Mouse (Mus musculus) heart, postnatal 14 days (tissue): ENCODE measurements around the gene Gm10570. TPM values are rescaled to one million over a fixed set of nuclear protein-coding genes. Genes with fewer than 3 reads are reported as not detected.

Source experiments
- DNase-seq, 2 experiments: peaks; one replicate each; pipeline ENCODE4 v3.0.0; 2021 to 2022
- intact Hi-C: fragments of 180-260 bp; cut with DNase I; formaldehyde crosslinking; loops from one replicate; pipeline ENCODE4 v1.15.1; 2025
- total RNA-seq, 2 experiments: library from RNA; stranded (reverse); gene quantifications; 2 replicates each; pipeline ENCODE4 v1.2.3; 2021

Gm10570 gene
- total RNA-seq, 2 experiments from 2014 or later = 1.0 TPM; not detected in 1

- intact Hi-C loops = no loop called here
Observed at GRCm38 (mm10) chr4:130306796-130307630, 1.5 kb downstream of the Gm10570 start.

DNA sequence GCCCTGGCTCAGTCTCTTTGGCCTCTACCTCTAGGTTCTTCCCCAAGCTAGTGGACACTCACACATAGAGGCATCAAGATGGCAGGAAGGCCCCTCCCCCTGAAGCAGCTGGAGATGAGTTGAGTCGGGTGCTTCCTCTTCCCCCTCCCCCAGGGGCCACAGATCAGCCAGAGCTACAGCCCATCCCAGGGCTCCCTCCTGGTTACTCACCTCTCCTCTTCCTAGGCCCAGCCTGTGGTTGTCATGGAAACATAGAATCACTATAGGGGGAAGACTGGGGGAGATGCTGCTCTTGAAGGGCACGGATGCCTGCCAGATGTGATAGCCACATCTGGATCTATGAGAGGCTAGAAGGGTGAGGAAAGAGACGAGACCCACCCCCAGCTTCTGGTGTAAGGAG, 3.7 kb downstream of the Gm10570 start:
- DNase-seq = no peak
- intact Hi-C loops = no loop called here

More at GRCm38 (mm10) chr4:130306796-130307630, 1.5 kb downstream of the Gm10570 start:
- DNase-seq = peak; percentile 61 to 79

DNA sequence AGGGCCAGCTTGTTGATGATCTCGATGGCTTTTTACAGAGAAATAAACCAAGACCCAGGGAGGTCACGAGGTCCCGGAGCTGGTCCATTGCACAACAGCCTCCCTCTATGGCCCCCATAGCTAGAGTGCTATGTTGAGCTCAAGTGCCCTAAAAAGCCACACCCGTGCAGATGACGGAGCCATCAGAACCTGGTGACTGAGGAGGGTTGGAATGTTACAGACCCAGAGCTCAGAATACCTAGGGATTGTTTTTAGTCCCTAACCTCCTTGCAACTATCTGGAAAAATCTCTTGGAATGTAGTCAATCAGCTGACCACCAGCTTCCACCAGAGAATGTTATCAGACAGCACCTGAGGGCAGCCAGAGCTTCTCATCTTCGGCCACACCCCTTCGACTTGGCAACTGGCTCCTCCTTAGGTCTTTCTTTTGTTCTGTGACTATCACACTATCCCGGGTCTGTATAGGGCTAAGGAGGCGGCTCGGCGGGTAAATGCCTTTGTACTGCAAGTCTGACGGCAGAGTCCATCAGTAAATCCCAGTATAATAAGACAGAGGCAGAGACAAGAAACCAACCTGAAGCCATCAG, 6.1 kb downstream of the Gm10570 start:
- intact Hi-C loops = no loop called here

DNA sequence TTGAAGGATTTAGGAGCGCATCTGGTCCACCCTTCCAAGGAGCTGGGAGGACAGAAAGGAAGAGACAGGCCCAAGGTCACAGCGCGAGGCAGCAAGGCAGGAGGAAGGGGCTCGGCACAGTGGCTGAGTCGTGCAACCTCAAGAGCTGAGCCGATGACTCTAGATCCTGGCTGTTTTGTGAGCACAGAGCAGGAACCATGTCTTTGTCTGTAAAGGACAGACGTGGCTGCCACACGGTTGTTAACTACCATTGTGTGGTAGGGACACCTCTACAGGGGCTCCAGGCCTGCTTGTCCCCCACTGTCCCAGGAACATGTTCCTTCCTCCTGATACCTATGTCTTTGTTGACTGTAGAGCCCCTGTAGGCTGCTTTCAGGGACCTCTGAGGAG, 8.8 kb downstream of the Gm10570 start:
- no peak for DNase-seq
- intact Hi-C loops = no loop called here

More for the DNA sequence above, 6.1 kb downstream of the Gm10570 start:
- DNase-seq = no peak

- peak; percentile 67 to 84 for DNase-seq
- intact Hi-C loops = no loop called here
Observed at GRCm38 (mm10) chr4:130298877-130299628, 9.4 kb downstream of the Gm10570 start.

DNA sequence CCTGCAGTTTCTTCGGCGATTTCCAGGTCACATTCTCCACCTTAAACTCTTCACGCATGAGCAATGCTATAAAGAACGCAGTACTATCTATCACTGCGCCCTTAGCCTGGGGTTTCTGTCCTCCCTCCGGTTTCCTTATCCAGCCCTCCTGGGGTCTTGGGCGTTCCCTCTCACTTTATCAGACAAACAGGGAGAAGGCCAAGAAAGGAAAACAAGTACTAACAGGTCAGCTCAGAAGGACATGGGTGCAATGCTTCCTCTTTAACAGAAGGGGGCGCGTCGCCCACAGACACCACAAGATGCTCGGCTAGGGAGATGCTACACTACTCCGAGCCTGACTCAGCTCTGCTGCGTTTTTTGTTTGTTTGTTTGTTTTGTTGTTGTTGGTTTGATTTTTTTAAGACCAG, 11.3 kb downstream of the Gm10570 start:
- intact Hi-C loops = no loop called here
- no peak for DNase-seq

GRCm38 (mm10) chr4:130296243-130296965, 12.1 kb downstream of the Gm10570 start:
- intact Hi-C loops = no loop called here
- DNase-seq = no peak

DNA sequence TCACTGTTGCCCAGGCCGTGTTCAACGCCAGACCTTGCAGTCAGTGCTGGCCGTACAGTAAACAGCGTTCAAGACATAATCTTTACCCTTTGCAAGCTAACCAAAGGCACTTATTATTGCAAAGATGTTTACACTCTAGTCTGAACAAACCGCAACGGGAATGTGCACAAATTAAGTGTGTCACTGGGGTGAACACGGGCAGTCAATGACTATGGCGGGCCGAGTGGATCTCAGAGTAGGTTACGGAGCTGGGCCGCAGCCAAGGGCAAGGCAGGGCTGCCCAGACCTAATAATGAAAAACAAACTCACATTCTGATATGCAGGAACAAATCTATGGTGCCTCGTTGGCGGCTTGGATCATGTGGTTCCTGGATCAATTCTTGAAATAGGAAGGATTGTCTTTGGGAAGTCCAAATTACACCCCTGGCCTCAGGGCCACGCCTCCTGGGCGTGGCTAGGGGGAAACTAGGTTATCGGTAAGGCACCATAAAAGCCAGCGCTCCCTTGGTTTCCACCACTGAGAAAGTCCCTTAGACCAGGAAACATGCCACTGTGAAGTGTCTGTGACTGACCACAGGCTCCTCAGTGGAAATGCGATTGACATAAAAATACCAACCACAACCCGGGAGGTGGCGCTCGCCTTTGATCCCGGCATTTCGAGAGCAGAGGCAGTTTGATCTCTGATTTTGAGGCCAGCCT, 13.3 kb downstream of the Gm10570 start:
- intact Hi-C loops = no loop called here

DNA sequence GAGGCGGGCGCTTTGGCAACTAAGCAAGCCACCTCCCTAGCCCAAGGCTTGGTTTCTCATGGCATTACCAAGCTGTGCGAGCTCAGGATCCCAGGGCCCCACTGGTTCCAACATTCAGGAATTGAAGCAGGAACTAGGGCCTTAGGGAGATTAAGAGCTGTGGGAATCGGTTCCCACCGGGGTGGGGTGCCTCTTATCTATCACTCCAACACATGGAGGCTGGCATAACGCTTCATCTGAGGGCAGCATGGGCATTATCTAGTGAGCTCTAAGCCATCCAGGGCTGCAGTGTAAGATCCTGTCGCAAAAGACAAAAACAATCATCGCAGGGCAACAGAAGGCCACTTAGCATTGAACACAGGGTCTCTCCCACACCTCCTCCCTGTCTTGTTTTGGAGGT, 14.0 kb downstream of the Gm10570 start:
- intact Hi-C loops = no loop called here
- DNase-seq = no peak

More for the DNA sequence above, 13.3 kb downstream of the Gm10570 start:
- DNase-seq = peak in 1 of 2 experiments; percentile 43

- intact Hi-C loops = loop anchor here (1.0 to 2.0 kb wide), 2 partner anchors 28 to 93 kb away; no protein-coding TSS in a partner anchor
- peak; percentile 73 to 84 for DNase-seq
Observed at GRCm38 (mm10) chr4:130292271-130292670, 16.2 kb downstream of the Gm10570 start.

DNA sequence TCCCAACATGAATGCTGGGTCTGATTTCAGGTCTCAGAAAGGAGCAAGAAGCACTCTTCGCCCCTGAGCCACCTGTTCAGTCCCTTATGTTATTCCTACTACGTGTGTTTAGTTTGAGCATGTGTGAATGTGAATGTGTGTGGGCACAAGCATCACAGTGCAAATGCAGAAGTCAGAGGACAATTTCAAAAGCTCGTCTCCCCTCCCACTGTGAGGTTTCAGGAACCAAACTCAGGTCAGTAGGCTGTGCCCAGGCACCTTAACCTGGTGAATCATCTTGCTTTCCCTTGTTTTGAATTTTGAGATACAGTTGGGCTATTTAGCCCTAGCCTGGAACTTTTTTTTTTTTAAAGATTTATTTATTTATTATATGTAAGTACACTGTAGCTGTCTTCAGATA, 18.6 kb downstream of the Gm10570 start:
- no peak for DNase-seq
- intact Hi-C loops = no loop called here

DNA sequence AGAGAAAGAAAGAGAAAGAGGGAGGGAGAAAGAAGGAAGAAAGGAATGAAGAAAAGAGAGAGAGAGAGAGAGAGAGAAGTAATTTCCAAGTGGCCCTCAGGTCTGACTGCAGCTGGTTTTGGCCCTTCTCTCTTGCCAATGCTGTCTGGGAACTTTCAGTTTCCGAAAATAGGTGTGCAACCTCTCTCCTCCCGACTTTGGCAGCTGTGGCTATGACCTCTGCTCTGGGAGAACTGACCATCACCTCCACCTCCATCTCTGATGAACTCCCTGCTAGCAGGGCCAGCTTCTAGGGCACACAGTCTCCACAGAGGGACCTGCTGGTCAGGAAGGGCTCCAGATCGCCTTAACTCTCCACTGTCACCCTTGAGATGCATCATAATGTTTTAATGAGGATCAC, 21.9 kb downstream of the Gm10570 start:
- intact Hi-C loops = no loop called here
- no peak for DNase-seq

DNA sequence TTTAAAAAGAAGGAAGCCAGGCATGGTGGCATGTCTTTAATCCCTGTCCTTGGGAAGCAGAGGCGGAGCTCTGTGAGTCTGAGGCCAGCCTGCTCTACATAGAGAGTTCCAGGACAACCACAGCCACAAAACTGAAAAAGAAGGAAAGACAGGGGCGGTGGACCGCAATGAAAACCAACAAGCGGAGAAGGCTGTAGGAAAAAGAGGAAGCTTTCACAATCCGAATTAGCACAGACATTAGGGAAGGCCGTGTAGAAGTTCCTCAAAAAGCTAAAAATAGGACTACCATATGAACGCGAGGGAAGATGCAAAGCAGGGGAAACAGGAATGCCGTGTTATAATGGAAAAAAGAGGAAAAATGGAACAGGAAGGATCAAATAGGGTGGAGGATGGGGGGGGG, 24.6 kb downstream of the Gm10570 start:
- DNase-seq = no peak
- intact Hi-C loops = no loop called here

DNA sequence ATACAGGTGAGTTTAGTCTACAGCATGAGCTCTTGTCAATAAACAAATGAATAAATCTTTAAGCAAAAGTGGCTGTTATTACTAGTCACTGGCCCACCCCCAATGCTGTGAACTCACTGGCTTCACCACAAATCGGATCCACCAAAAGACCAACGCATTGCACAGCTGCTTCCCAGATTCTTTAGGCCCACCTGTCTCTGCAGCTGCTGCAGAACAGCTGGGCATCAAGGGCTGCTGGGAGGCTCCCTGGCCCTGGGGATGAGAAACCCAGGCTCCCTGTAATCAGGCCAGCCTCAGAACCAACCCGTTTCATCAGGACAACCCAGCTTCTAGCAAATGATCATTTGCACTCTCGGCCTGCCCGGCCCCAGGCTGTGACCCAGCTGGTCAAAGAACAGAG, 25.6 kb downstream of the Gm10570 start:
- intact Hi-C loops = no loop called here

GRCm38 (mm10) chr4:130279105-130279504, 29.4 kb downstream of the Gm10570 start, which contains the start of gene Serinc2:
Gene Serinc2 (minus strand): TSS chr4:130279205.
- intact Hi-C loops = no loop called here
- no peak for DNase-seq

More for the DNA sequence above, 25.6 kb downstream of the Gm10570 start:
- no peak for DNase-seq

DNA sequence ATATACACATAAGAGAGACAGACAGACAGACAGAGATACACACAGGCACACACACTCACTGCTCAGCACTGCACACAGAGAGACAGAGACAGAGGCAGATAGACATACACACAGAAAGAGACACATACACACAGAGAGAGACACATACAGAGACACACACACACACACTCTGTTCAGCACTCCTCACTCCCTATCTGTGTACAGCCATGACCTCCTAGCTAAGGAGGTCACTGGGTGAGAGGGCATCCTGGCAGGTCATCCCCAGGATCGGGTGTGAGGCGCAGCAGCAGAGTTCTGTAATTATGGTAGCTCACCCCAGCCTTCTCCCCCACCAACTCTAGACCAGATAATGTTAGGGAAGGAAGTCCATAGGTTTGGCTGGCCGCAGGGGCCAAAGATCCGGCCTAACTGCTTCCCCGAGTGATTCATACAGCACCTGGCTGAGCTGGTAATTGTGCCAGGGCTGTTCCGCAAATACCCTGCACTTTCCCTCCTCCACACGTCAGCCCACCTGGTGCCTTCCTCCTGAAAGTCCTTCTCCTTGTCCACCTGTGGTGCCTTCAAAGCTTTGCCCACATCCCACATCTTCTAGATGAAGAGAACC, 31.8 kb downstream of the Gm10570 start:
- DNase-seq = no peak
- intact Hi-C loops = no loop called here

GRCm38 (mm10) chr4:130275823-130276105, 32.7 kb downstream of the Gm10570 start:
- DNase-seq = no peak
- intact Hi-C loops = no loop called here

- no peak for DNase-seq
- intact Hi-C loops = no loop called here
Observed at GRCm38 (mm10) chr4:130275016-130275822, 33.3 kb downstream of the Gm10570 start.
